Mouse (Mus musculus): ENCODE results near the gene Borcs8. TPM values are rescaled to one million over a fixed set of nuclear protein-coding genes. Genes with fewer than 3 reads are reported as not detected.
A peak's percentile ranks its signal among the peaks of the same experiment; 100 is the strongest.

Gene Borcs8
- total RNA-seq, 2 experiments from 2014 or later: 32.0 to 42.0 TPM

GRCm38 (mm10) chr8:70131166-70131883 is 8.0 kb upstream of the Borcs8 start, which contains the start of gene Nr2c2ap:
TSS of gene Nr2c2ap (plus strand) at chr8:70131333.
- peak; percentile 91 for ATAC-seq (replicated peaks; ENCODE audit: poor library complexity)

GRCm38 (mm10) chr8:70134086-70134485 is 5.2 kb upstream of the Borcs8 start:
- no peak for ATAC-seq (replicated peaks; ENCODE audit: poor library complexity)

GRCm38 (mm10) chr8:70134931-70135330 is 4.4 kb upstream of the Borcs8 start:
- ATAC-seq (replicated peaks; ENCODE audit: poor library complexity): no peak

GRCm38 (mm10) chr8:70136591-70136990 is 2.7 kb upstream of the Borcs8 start:
- no peak for ATAC-seq (replicated peaks; ENCODE audit: poor library complexity)

- ATAC-seq (replicated peaks; ENCODE audit: poor library complexity): no peak
Observed at GRCm38 (mm10) chr8:70137890-70138289, 1.4 kb upstream of the Borcs8 start.

- peak; percentile 22; the same call in 1 of the 2 replicates for ATAC-seq (replicated peaks; ENCODE audit: poor library complexity)
Observed at GRCm38 (mm10) chr8:70139981-70140380, 682 bp downstream of the Borcs8 start.

GRCm38 (mm10) chr8:70147678-70148607 is 8.6 kb downstream of the Borcs8 start:
- no peak for ATAC-seq (replicated peaks; ENCODE audit: poor library complexity)

GRCm38 (mm10) chr8:70150158-70150557 is 10.9 kb downstream of the Borcs8 start:
- ATAC-seq (replicated peaks; ENCODE audit: poor library complexity): no peak

GRCm38 (mm10) chr8:70152537-70153257 is 13.4 kb downstream of the Borcs8 start:
- peak; percentile 99 for ATAC-seq (replicated peaks; ENCODE audit: poor library complexity)

- ATAC-seq (replicated peaks; ENCODE audit: poor library complexity): no peak
Observed at GRCm38 (mm10) chr8:70157240-70157800, 18.0 kb downstream of the Borcs8 start.

GRCm38 (mm10) chr8:70158069-70158853 is 19.0 kb downstream of the Borcs8 start:
- peak; percentile 86 for ATAC-seq (replicated peaks; ENCODE audit: poor library complexity)

- ATAC-seq (replicated peaks; ENCODE audit: poor library complexity): no peak
Observed at GRCm38 (mm10) chr8:70159211-70159610, 19.9 kb downstream of the Borcs8 start.

GRCm38 (mm10) chr8:70160015-70160414 is 20.7 kb downstream of the Borcs8 start:
- no peak for ATAC-seq (replicated peaks; ENCODE audit: poor library complexity)

- no peak for ATAC-seq (replicated peaks; ENCODE audit: poor library complexity)
Observed at GRCm38 (mm10) chr8:70163316-70163715, 24.0 kb downstream of the Borcs8 start.

GRCm38 (mm10) chr8:70166504-70167110 is 27.3 kb downstream of the Borcs8 start:
- peak; percentile 85 for ATAC-seq (replicated peaks; ENCODE audit: poor library complexity)

- ATAC-seq (replicated peaks; ENCODE audit: poor library complexity): no peak
Observed at GRCm38 (mm10) chr8:70170116-70170515, 30.8 kb downstream of the Borcs8 start.

- no peak for ATAC-seq (replicated peaks; ENCODE audit: poor library complexity)
Observed at GRCm38 (mm10) chr8:70170748-70171147, 31.4 kb downstream of the Borcs8 start.

- no peak for ATAC-seq (replicated peaks; ENCODE audit: poor library complexity)
Observed at GRCm38 (mm10) chr8:70171240-70171639, 31.9 kb downstream of the Borcs8 start.

- peak; percentile 99 for ATAC-seq (replicated peaks; ENCODE audit: poor library complexity)
Observed at GRCm38 (mm10) chr8:70172043-70172681, 32.9 kb downstream of the Borcs8 start, which contains the start of gene Tmem161a. TSS of gene Tmem161a (plus strand) at chr8:70172356.

Measured in megakaryocyte progenitor cell, adult 5-6 weeks (primary cell).